Mouse (Mus musculus): ENCODE data around the gene Foxp1.

GRCm38 (mm10) chr6:99484884-99485216 is 37.7 kb downstream of the Foxp1 start:
- TF ChIP-seq GATA2 (IDR thresholded peaks at IDR 0.05; ENCODE audit: borderline replicate concordance, low read depth, low read length) (no peak), CTCF (IDR thresholded peaks at IDR 0.05; ENCODE audit: low read depth, low read length) (no peak)

Measured in G1E (cell line).